Mouse (Mus musculus) CH12.LX (cell line): ENCODE measurements around the gene Tmem258. TPM values are rescaled to one million over a fixed set of nuclear protein-coding genes. Genes with fewer than 3 reads are reported as not detected.
A peak's percentile ranks its signal among the peaks of the same experiment; 100 is the strongest.

Experiments
- DNase-seq: peaks from one replicate; pipeline ENCODE4 v3.0.0-alpha.2; 2013; ENCODE audit errors: extremely low read depth
- H3K27ac ChIP-seq: 2 replicates; pipeline ENCODE4 v1.5.1; 2012; ENCODE audit warnings: low read depth, mild to moderate bottlenecking, control low read depth, moderate library complexity; ENCODE audit not compliant: insufficient read depth
- H3K27me3 ChIP-seq: replicated peaks from 2 replicates; pipeline ENCODE3; 2012; ENCODE audit warnings: inconsistent platforms
- H3K36me3 ChIP-seq, 2 experiments: replicated peaks in 1 of 2; 2 replicates each; pipeline versions ENCODE3 to v1.6.1; 2012; ENCODE audit warnings: inconsistent platforms in 1 of 2, low read length in 1 of 2, mild to moderate bottlenecking in 1 of 2, mixed read lengths in 1 of 2, moderate library complexity in 1 of 2; ENCODE audit not compliant: control insufficient read depth in 1 of 2, insufficient read depth in 1 of 2
- H3K4me1 ChIP-seq, 2 experiments: 2 replicates each; pipeline ENCODE4 v1.6.1; 2012; ENCODE audit warnings: inconsistent platforms in 1 of 2, moderate library complexity in 1 of 2; ENCODE audit not compliant: insufficient read depth in 2 of 2, control insufficient read depth in 1 of 2
- H3K4me2 ChIP-seq: 2 replicates; pipeline ENCODE4 v1.6.1; 2012; ENCODE audit warnings: low read depth, mild to moderate bottlenecking, control low read depth; ENCODE audit not compliant: poor library complexity, insufficient read depth, severe bottlenecking
- H3K4me3 ChIP-seq, 3 experiments: fragments of 150-350 bp in 1 of 3; sonication (generic) in 1 of 3; replicated peaks in 1 of 3; 2 replicates each; pipeline versions ENCODE3 to v1.5.1; 2011 to 2012; ENCODE audit warnings: low read depth in 2 of 3, low read length in 2 of 3, mild to moderate bottlenecking in 2 of 3, moderate library complexity in 2 of 3, control low read depth in 1 of 3, improper control_type of control experiment in 1 of 3, inconsistent platforms in 1 of 3, mixed read lengths in 1 of 3; ENCODE audit not compliant: poor library complexity in 1 of 3
- H3K79me2 ChIP-seq: replicated peaks from 2 replicates; pipeline ENCODE4 v1.6.1; 2012; ENCODE audit warnings: mild to moderate bottlenecking, moderate library complexity; ENCODE audit not compliant: control insufficient read depth, poor library complexity, insufficient read depth, severe bottlenecking; ENCODE audit errors: extremely low read depth
- H3K9ac ChIP-seq: 2 replicates; pipeline ENCODE4 v1.6.1; 2012; ENCODE audit warnings: low read depth, mild to moderate bottlenecking, control low read depth, moderate library complexity; ENCODE audit not compliant: insufficient read depth
- H3K9me3 ChIP-seq: replicated peaks from 2 replicates; pipeline ENCODE3; 2012; ENCODE audit warnings: low read length, inconsistent platforms, mixed read lengths
- BHLHE40 ChIP-seq: IDR thresholded peaks from 2 replicates; pipeline ENCODE4 v1.6.1; 2011; ENCODE audit warnings: mild to moderate bottlenecking, low read depth, low read length, improper control_type of control experiment
- CHD1 ChIP-seq: IDR thresholded peaks from 2 replicates; pipeline ENCODE4 v1.6.1; 2012; ENCODE audit warnings: low read depth, low read length, improper control_type of control experiment, inconsistent platforms
- CHD2 ChIP-seq: IDR thresholded peaks from 2 replicates; pipeline ENCODE4 v1.6.1; 2011; ENCODE audit warnings: low read length, improper control_type of control experiment
- CTCF ChIP-seq, 2 experiments: IDR thresholded peaks in 1 of 2; conservative IDR thresholded peaks in 1 of 2; 2 replicates each; pipeline ENCODE4 v1.5.1; 2011 to 2012; ENCODE audit warnings: low read depth in 2 of 2, low read length in 2 of 2, improper control_type of control experiment in 1 of 2, inconsistent platforms in 1 of 2, mild to moderate bottlenecking in 1 of 2, moderate library complexity in 1 of 2
- E2F4 ChIP-seq: IDR thresholded peaks from 2 replicates; pipeline ENCODE4 v1.6.1; 2011; ENCODE audit warnings: low read depth, low read length, improper control_type of control experiment; ENCODE audit not compliant: insufficient replicate concordance
- ELF1 ChIP-seq: IDR thresholded peaks from 2 replicates; pipeline ENCODE4 v1.6.1; 2014; ENCODE audit warnings: low read depth, mild to moderate bottlenecking, inconsistent platforms, low read length, improper control_type of control experiment
- EP300 ChIP-seq: IDR thresholded peaks from 2 replicates; pipeline ENCODE4 v1.6.1; 2011; ENCODE audit warnings: low read length, improper control_type of control experiment
- GABPA ChIP-seq: IDR thresholded peaks from 2 replicates; pipeline ENCODE4 v1.6.1; 2012; ENCODE audit warnings: low read depth, low read length, improper control_type of control experiment, inconsistent platforms; ENCODE audit not compliant: insufficient replicate concordance
- HCFC1 ChIP-seq: IDR thresholded peaks from 2 replicates; pipeline ENCODE4 v1.6.1; 2012; ENCODE audit warnings: low read depth, mild to moderate bottlenecking, inconsistent platforms, low read length, improper control_type of control experiment
- IRF4 ChIP-seq: IDR thresholded peaks from 2 replicates; pipeline ENCODE4 v1.6.1; 2014; ENCODE audit warnings: low read depth, mild to moderate bottlenecking, inconsistent platforms, low read length, improper control_type of control experiment
- JUND ChIP-seq: conservative IDR thresholded peaks from 2 replicates; pipeline ENCODE4 v1.6.1; 2011; ENCODE audit warnings: low read depth, low read length, improper control_type of control experiment
- MAFK ChIP-seq: IDR thresholded peaks from 2 replicates; pipeline ENCODE4 v1.6.1; 2011; ENCODE audit warnings: low read length, improper control_type of control experiment; ENCODE audit not compliant: insufficient replicate concordance
- MAX ChIP-seq: IDR thresholded peaks from 2 replicates; pipeline ENCODE4 v1.6.1; 2011; ENCODE audit warnings: low read length, improper control_type of control experiment
- MEF2A ChIP-seq: IDR thresholded peaks from 2 replicates; pipeline ENCODE4 v1.6.1; 2014; ENCODE audit warnings: low read depth, mild to moderate bottlenecking, inconsistent platforms, low read length, improper control_type of control experiment, borderline replicate concordance
- MXI1 ChIP-seq: IDR thresholded peaks from 2 replicates; pipeline ENCODE4 v1.6.1; 2011; ENCODE audit warnings: mild to moderate bottlenecking, low read depth, low read length, improper control_type of control experiment
- MYC ChIP-seq: IDR thresholded peaks from 2 replicates; pipeline ENCODE4 v1.6.1; 2011; ENCODE audit warnings: low read depth, mild to moderate bottlenecking, improper control_type of control experiment, low read length
- NELFE ChIP-seq: IDR thresholded peaks from 2 replicates; pipeline ENCODE4 v1.6.1; 2011; ENCODE audit warnings: low read depth, low read length, improper control_type of control experiment
- NRF1 ChIP-seq: IDR thresholded peaks from 2 replicates; pipeline ENCODE4 v1.6.1; 2014; ENCODE audit warnings: low read depth, mild to moderate bottlenecking, inconsistent platforms, low read length, improper control_type of control experiment, moderate library complexity
- POLR2AphosphoS2 ChIP-seq: IDR thresholded peaks from 2 replicates; pipeline ENCODE4 v1.6.1; 2011; ENCODE audit warnings: low read depth, low read length, improper control_type of control experiment
- RAD21 ChIP-seq: IDR thresholded peaks from 2 replicates; pipeline ENCODE4 v1.6.1; 2011; ENCODE audit warnings: low read depth, mild to moderate bottlenecking, low read length, improper control_type of control experiment, moderate library complexity
- SIN3A ChIP-seq: IDR thresholded peaks from 2 replicates; pipeline ENCODE4 v1.6.1; 2012; ENCODE audit warnings: low read length, improper control_type of control experiment, inconsistent platforms
- SMC3 ChIP-seq: IDR thresholded peaks from 2 replicates; pipeline ENCODE4 v1.6.1; 2011; ENCODE audit warnings: low read depth, low read length, improper control_type of control experiment
- UBTF ChIP-seq: IDR thresholded peaks from 2 replicates; pipeline ENCODE4 v1.6.1; 2012; ENCODE audit warnings: low read depth, mild to moderate bottlenecking, inconsistent platforms, low read length, improper control_type of control experiment, moderate library complexity
- USF1 ChIP-seq: IDR thresholded peaks from 2 replicates; pipeline ENCODE4 v1.6.1; 2014; ENCODE audit warnings: low read depth, mild to moderate bottlenecking, inconsistent platforms, low read length, improper control_type of control experiment
- USF2 ChIP-seq: conservative IDR thresholded peaks from 2 replicates; pipeline ENCODE4 v1.6.1; 2011; ENCODE audit warnings: low read depth, low read length, improper control_type of control experiment
- ZC3H11A ChIP-seq: IDR thresholded peaks from 2 replicates; pipeline ENCODE4 v1.6.1; 2012; ENCODE audit warnings: low read depth, mild to moderate bottlenecking, inconsistent platforms, low read length, improper control_type of control experiment
- ZKSCAN1 ChIP-seq: IDR thresholded peaks from 2 replicates; pipeline ENCODE4 v1.6.1; 2012; ENCODE audit warnings: low read depth, inconsistent platforms, low read length, improper control_type of control experiment, borderline replicate concordance
- ZNF384 ChIP-seq: IDR thresholded peaks from 2 replicates; pipeline ENCODE4 v1.6.1; 2012; ENCODE audit warnings: low read depth, low read length, improper control_type of control experiment, inconsistent platforms
- dilution Hi-C: fragments of 300-500 bp; cut with MboI; formaldehyde crosslinking; loops from 2 replicates; pipeline ENCODE4 v1.14.3; 2020; ENCODE audit warnings: low sequenced_read_pairs; ENCODE audit not compliant: extremely low pct_unique_long_range_greater_than_20kb, extremely low pct_ligation_motif_present
- in situ Hi-C: fragments of 300-500 bp; cut with MboI; formaldehyde crosslinking; loops from 3 replicates; pipeline ENCODE4 v1.14.3; 2019; ENCODE audit warnings: low sequenced_read_pairs, low pct_ligation_motif_present, low pct_unique_long_range_greater_than_20kb, mixed read lengths
- polyA plus RNA-seq: library from polyadenylated mRNA; unstranded; fragments of >175 nt; gene quantifications from 2 replicates; pipeline ENCODE4 v1.2.1, GENCODE M21; 2012; ENCODE audit warnings: low read depth; ENCODE audit not compliant: insufficient read length
- total RNA-seq, 2 experiments: library from RNA; depleted of rRNA; stranded (reverse); fragments of 300-350 nt in 1 of 2; fragments of >200 nt in 1 of 2; gene quantifications; 2 replicates each; pipeline ENCODE4 v1.2.3; 2012 to 2014

Tmem258 gene
- total and polyA plus RNA-seq, 3 experiments, result 164 to 344 (median 253) TPM

DNA sequence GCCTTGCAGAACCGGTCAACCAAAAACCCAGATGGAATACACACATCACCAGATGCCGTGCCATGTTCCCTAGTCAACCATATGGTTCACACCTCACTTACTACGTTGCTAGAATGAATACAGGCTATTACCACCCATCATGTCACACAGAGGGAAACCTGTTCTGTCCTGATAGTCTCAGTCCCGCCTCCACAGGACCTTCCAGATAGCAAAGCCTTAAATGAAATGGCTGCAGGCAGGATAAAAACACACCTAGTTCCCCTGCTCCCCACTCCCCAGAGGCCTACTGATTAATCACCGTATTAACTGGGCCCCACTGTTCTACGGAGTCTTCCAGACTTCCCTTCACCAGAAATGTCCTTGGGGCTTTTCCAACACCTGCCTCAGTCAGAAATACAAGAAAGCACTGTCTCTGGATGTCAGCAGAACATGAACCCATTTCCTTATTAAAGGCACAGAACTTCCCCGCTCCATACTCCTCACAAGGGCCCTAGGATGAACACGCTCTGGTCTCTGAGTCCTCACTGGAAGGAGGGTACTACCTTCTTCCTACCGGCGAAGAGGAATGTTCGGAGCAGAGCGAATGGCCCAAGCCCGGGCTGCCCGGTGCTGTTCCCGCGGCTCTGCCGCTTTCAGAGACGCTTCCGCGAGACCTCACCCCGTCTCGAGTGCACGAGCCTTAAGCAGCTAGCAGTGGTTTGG, 517 bp upstream of the Tmem258 start:
- peak overlapping the region; percentile 74; the same call in 1 of the 2 replicates for H3K27ac ChIP-seq
- no peaks in the 10 kb centered on the region for H3K9me3 ChIP-seq
- H3K36me3 ChIP-seq, result peaks cover 46 to 66% of the 10 kb centered on the region in 2 experiments
- H3K4me2 ChIP-seq, result peak overlapping the region; percentile 69
- TF ChIP-seq CHD1 (no peak), MAFK (no peak), EP300 (no peak), CHD2 (no peak), JUND (no peak), E2F4 (no peak), GABPA (no peak), UBTF (no peak), IRF4 (no peak), MAX (no peak), NELFE (no peak; the same call in 1 of the 2 replicates), USF1 (no peak), NRF1 (no peak), CTCF (conservative IDR thresholded peaks at IDR 0.05 in 1 of 2, IDR thresholded peaks at IDR 0.05 in 1 of 2; ENCODE audit: low read depth in 2 of 2, low read length in 2 of 2) (no peak), MYC (no peak), ZKSCAN1 (no peak), SIN3A (no peak), SMC3 (no peak), HCFC1 (no peak), MEF2A (no peak)
- TF ChIP-seq, all 38 proteins: peak for 0
- dilution Hi-C loops, result no loop called here
- peak overlapping the region; percentile 92 to 100 (median 99) for H3K4me3 ChIP-seq
- H3K4me1 ChIP-seq, result peaks cover 0 to 25% of the 10 kb centered on the region in 2 experiments; a peak in 2 of 4 replicates
- DNase-seq, result peak; percentile 31
- in situ Hi-C loops, result loop anchor here (5.0 to 10.0 kb wide), 2 partner anchors 168 to 291 kb away; no protein-coding TSS in a partner anchor
- no peaks in the 10 kb centered on the region for H3K27me3 ChIP-seq
- H3K79me2 ChIP-seq, result peaks cover 47% of the 10 kb centered on the region
- H3K9ac ChIP-seq, result peak overlapping the region; percentile 99

DNA sequence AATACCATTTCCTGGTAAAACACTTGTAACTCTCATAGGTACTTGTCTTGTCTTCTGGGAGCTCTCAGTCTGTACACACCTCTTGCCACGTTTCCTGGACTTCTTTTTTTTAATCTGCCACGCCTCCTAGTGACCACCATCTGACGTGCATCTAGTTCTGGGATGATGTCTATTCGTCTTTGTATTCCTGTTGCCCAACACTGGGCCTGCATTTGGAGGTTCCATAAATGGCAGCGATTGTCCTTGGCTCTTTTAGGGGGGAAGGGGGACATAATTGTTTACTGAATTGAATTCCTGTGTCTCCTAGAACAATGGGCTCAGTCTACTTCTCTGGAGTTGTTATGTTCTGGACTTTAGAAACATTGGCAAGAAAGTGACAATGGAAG, 795 bp downstream of the Tmem258 start:
- in situ Hi-C loops, result loop anchor here (5.0 to 10.0 kb wide), 2 partner anchors 170 to 292 kb away; no protein-coding TSS in a partner anchor
- peak; percentile 75 for DNase-seq
- Histone ChIP-seq H3K36me3 (peaks cover 54 to 68% of the 10 kb centered on the region in 2 experiments), H3K9ac (peak overlapping the region; percentile 99), H3K4me3 (peak overlapping the region; percentile 92 to 100 (median 99)), H3K27me3 (no peaks in the 10 kb centered on the region), H3K27ac (no peak overlapping the region), H3K79me2 (peaks cover 47% of the 10 kb centered on the region), H3K9me3 (no peaks in the 10 kb centered on the region), H3K4me2 (peak overlapping the region; percentile 78), H3K4me1 (peaks cover 0 to 22% of the 10 kb centered on the region in 2 experiments; a peak in 2 of 4 replicates)
- dilution Hi-C loops, result no loop called here
- TF ChIP-seq ZNF384, result peak; percentile 87
- 0 out of 2 replicates have a peak, but pooled peaks have one; percentile 10 for TF ChIP-seq POLR2AphosphoS2
- TF ChIP-seq SIN3A, result peak; percentile 90; the same call in 1 of the 2 replicates
- 0 out of 2 replicates have a peak, but pooled peaks have one; percentile 56 for TF ChIP-seq E2F4
- TF ChIP-seq ELF1, result peak; percentile 51; the same call in 1 of the 2 replicates
- peak; percentile 35 for TF ChIP-seq RAD21
- TF ChIP-seq ZC3H11A, result no peak
- TF ChIP-seq CTCF (conservative IDR thresholded peaks at IDR 0.05 in 1 of 2, IDR thresholded peaks at IDR 0.05 in 1 of 2; ENCODE audit: low read depth in 2 of 2, low read length in 2 of 2), result peak; percentile 14 to 64; a peak in 3 of 4 replicates
- 0 out of 2 replicates have a peak, but pooled peaks have one; percentile 10 for TF ChIP-seq BHLHE40
- peak; percentile 82 for TF ChIP-seq MAX
- no peak; the same call in 1 of the 2 replicates for TF ChIP-seq CHD2
- TF ChIP-seq IRF4, result 0 out of 2 replicates have a peak, but pooled peaks have one; percentile 27
- no peak for TF ChIP-seq JUND
- no peak for TF ChIP-seq USF2
- peak; percentile 25 for TF ChIP-seq SMC3
- peak; percentile 97 for TF ChIP-seq MXI1
- TF ChIP-seq MYC, result peak; percentile 92
